ENCODE assay signal across 8 mouse cellular contexts in genomic region chr11:60912525-60912973, GRCm38 (mm10). TPM values are rescaled to one million over a fixed set of nuclear protein-coding genes. Genes with fewer than 3 reads are reported as not detected.
A peak's percentile ranks its signal among the peaks of the same experiment; 100 is the strongest.
DNase-seq lines count a peak whose midpoint lies in the region; ATAC-seq and TF ChIP-seq lines count a peak whose summit lies in the region.

No protein-coding gene starts in this region.

- H3K4me2 ChIP-seq in heart, embryonic 12.5 days = peak overlapping the region; percentile 74
- peak overlapping the region; percentile 92 for H3K4me2 ChIP-seq in embryonic facial prominence, embryonic 15.5 days (replicated peaks)
- peak overlapping the region; percentile 82 for H3K4me2 ChIP-seq in limb, embryonic 14.5 days (replicated peaks; ENCODE audit: low read depth, low read length, severe bottlenecking)
- H3K4me2 ChIP-seq in stomach, postnatal 0 days (replicated peaks; ENCODE audit: low read depth) = peak overlapping the region; percentile 82

- peaks cover 2% of the 10 kb centered on the region; the same call in 1 of the 2 replicates for H3K36me3 ChIP-seq in heart, embryonic 12.5 days
- no peaks in the 10 kb centered on the region for H3K36me3 ChIP-seq in embryonic facial prominence, embryonic 15.5 days
- no peaks in the 10 kb centered on the region for H3K36me3 ChIP-seq in limb, embryonic 14.5 days (ENCODE audit: control insufficient read depth, insufficient read depth, low read length)
- no peaks in the 10 kb centered on the region for H3K36me3 ChIP-seq in stomach, postnatal 0 days (ENCODE audit: control insufficient read depth, insufficient read depth, low read length)

- TF ChIP-seq CTCF in stomach, postnatal 0 days (IDR thresholded peaks at IDR 0.05; ENCODE audit: low read depth) = no peak

- TF ChIP-seq EP300 in stomach, postnatal 0 days (optimal IDR thresholded peaks at IDR 0.05) = no peak

- H3K9me3 ChIP-seq in heart, embryonic 12.5 days (replicated peaks) = no peaks in the 10 kb centered on the region
- H3K9me3 ChIP-seq in embryonic facial prominence, embryonic 15.5 days (replicated peaks) = no peaks in the 10 kb centered on the region
- H3K9me3 ChIP-seq in limb, embryonic 14.5 days (ENCODE audit: control insufficient read depth, low read length) = no peaks in the 10 kb centered on the region
- no peaks in the 10 kb centered on the region for H3K9me3 ChIP-seq in stomach, postnatal 0 days (ENCODE audit: control insufficient read depth, low read length)

- no peak for DNase-seq in heart, postnatal 4 days
- peak; percentile 51 to 55 for DNase-seq in B cell, adult 2 months
- DNase-seq in limb, embryonic 14.5 days (ENCODE audit: low spot score) = no peak
- DNase-seq in stomach, postnatal 0 days (ENCODE audit: low spot score) = no peak
- DNase-seq in right cerebral cortex, postnatal 25 days = no peak

- peak overlapping the region; percentile 78; the same call in 1 of the 2 replicates for H3K27ac ChIP-seq in heart, embryonic 12.5 days (ENCODE audit: poor library complexity, severe bottlenecking)
- no peak overlapping the region; the same call in 1 of the 2 replicates for H3K27ac ChIP-seq in embryonic facial prominence, embryonic 15.5 days (replicated peaks)
- no peak overlapping the region for H3K27ac ChIP-seq in limb, embryonic 14.5 days (replicated peaks; ENCODE audit: low read depth, low read length)
- H3K27ac ChIP-seq in stomach, postnatal 0 days (replicated peaks) = no peak overlapping the region

- H3K4me1 ChIP-seq in heart, embryonic 12.5 days (replicated peaks) = peaks cover 43% of the 10 kb centered on the region
- peaks cover 27% of the 10 kb centered on the region for H3K4me1 ChIP-seq in embryonic facial prominence, embryonic 15.5 days
- peaks cover 7% of the 10 kb centered on the region for H3K4me1 ChIP-seq in limb, embryonic 14.5 days (ENCODE audit: control insufficient read depth, insufficient read depth, low read length)
- peaks cover 6% of the 10 kb centered on the region for H3K4me1 ChIP-seq in stomach, postnatal 0 days (replicated peaks; ENCODE audit: control insufficient read depth, insufficient read depth)

- ATAC-seq in heart, embryonic 12.5 days (ENCODE audit: insufficient number of reproducible peaks, low FRiP score) = no peak
- no peak for ATAC-seq in embryonic facial prominence, embryonic 15.5 days (ENCODE audit: insufficient number of reproducible peaks, low FRiP score, low TSS enrichment, low read depth)
- no peak for ATAC-seq in limb, embryonic 14.5 days (ENCODE audit: low FRiP score, low read depth)
- ATAC-seq in stomach, postnatal 0 days (ENCODE audit: low FRiP score, low TSS enrichment) = no peak
- ATAC-seq in cerebellum, adult (ENCODE audit: insufficient number of reproducible peaks, low FRiP score, low TSS enrichment) = no peak

- TF ChIP-seq POLR2A in limb, embryonic 14.5 days (IDR thresholded peaks at IDR 0.05; ENCODE audit: borderline replicate concordance, extremely low read depth, insufficient read depth, insufficient read length) = no peak

- peak overlapping the region; percentile 89 for H3K9ac ChIP-seq in heart, embryonic 12.5 days
- H3K9ac ChIP-seq in embryonic facial prominence, embryonic 15.5 days = no peak overlapping the region
- H3K9ac ChIP-seq in limb, embryonic 14.5 days (ENCODE audit: low read depth, low read length, severe bottlenecking) = peak overlapping the region; percentile 83; the same call in 1 of the 2 replicates
- H3K9ac ChIP-seq in stomach, postnatal 0 days (ENCODE audit: low read length) = no peak overlapping the region; the same call in 1 of the 2 replicates

- H3K4me3 ChIP-seq in heart, embryonic 12.5 days = peak overlapping the region; percentile 86
- peak overlapping the region; percentile 87 for H3K4me3 ChIP-seq in embryonic facial prominence, embryonic 15.5 days (replicated peaks)
- H3K4me3 ChIP-seq in limb, embryonic 14.5 days (replicated peaks; ENCODE audit: low read length) = peak overlapping the region; percentile 81
- peak overlapping the region; percentile 76 for H3K4me3 ChIP-seq in stomach, postnatal 0 days (ENCODE audit: low read depth, low read length)

- WGBS in heart, embryonic 12.5 days = 21% methylated on average over 7 of the region's 7 CpGs
- WGBS in embryonic facial prominence, embryonic 15.5 days = 30% methylated on average over 7 of the region's 7 CpGs
- 35% methylated on average over 7 of the region's 7 CpGs for WGBS in limb, embryonic 14.5 days
- 23% methylated on average over 7 of the region's 7 CpGs for WGBS in stomach, postnatal 0 days

- H3K27me3 ChIP-seq in heart, embryonic 12.5 days (replicated peaks) = no peaks in the 10 kb centered on the region
- no peaks in the 10 kb centered on the region for H3K27me3 ChIP-seq in embryonic facial prominence, embryonic 15.5 days
- no peaks in the 10 kb centered on the region for H3K27me3 ChIP-seq in limb, embryonic 14.5 days (ENCODE audit: control insufficient read depth, insufficient read depth, low read length)
- H3K27me3 ChIP-seq in stomach, postnatal 0 days (ENCODE audit: control insufficient read depth, insufficient read depth, low read length) = no peaks in the 10 kb centered on the region

RNA-seq across cellular contexts. Expression of gene Natd1, which starts 2.0 kb away (rescaled TPM):
- 22.1 and 25.5 TPM in 2 replicates for polyA plus RNA-seq in heart, embryonic 12.5 days (2016; fragmentation: Nextera tagmentation; extraction: Ambion mirVana)
- 10 to 100 TPM; 24.4 to 27.6 TPM for total RNA-seq in heart, postnatal 4 days (2021)
- polyA plus RNA-seq in embryonic facial prominence, embryonic 15.5 days (2015; fragmentation: Nextera tagmentation; extraction: Ambion mirVana) = 19.9 and 23.0 TPM in 2 replicates
- polyA plus RNA-seq in limb, embryonic 14.5 days (2012; rRNA removed) = 25.5 and 36.0 TPM in 2 replicates
- 21.6 and 23.7 TPM in 2 replicates for polyA plus RNA-seq in limb, embryonic 14.5 days (2014; fragmentation: Nextera tagmentation; extraction: Ambion mirVana)
- 6.7 and 8.3 TPM in 2 replicates for polyA plus RNA-seq in stomach, postnatal 0 days (2015; fragmentation: Nextera tagmentation; extraction: Ambion mirVana)

RNA-seq across cellular contexts. Expression of gene Map2k3, which starts 19.3 kb away (rescaled TPM):
- polyA plus RNA-seq in heart, embryonic 12.5 days (2016; fragmentation: Nextera tagmentation; extraction: Ambion mirVana) = 77.6 and 78.5 TPM in 2 replicates
- 10 to 100 TPM; 38.8 to 42.3 TPM for total RNA-seq in heart, postnatal 4 days (2021)
- 102 and 113 TPM in 2 replicates for polyA plus RNA-seq in embryonic facial prominence, embryonic 15.5 days (2015; fragmentation: Nextera tagmentation; extraction: Ambion mirVana)
- polyA plus RNA-seq in limb, embryonic 14.5 days (2012; rRNA removed) = 34.3 and 52.1 TPM in 2 replicates
- polyA plus RNA-seq in limb, embryonic 14.5 days (2014; fragmentation: Nextera tagmentation; extraction: Ambion mirVana) = 76.4 and 83.1 TPM in 2 replicates
- polyA plus RNA-seq in stomach, postnatal 0 days (2015; fragmentation: Nextera tagmentation; extraction: Ambion mirVana) = 105 and 108 TPM in 2 replicates

RNA-seq across cellular contexts. Expression of gene Tmem11, which starts 33.5 kb away (rescaled TPM):
- 52.6 and 53.9 TPM in 2 replicates for polyA plus RNA-seq in heart, embryonic 12.5 days (2016; fragmentation: Nextera tagmentation; extraction: Ambion mirVana)
- 10 to 100 TPM; 37.5 to 43.4 TPM for total RNA-seq in heart, postnatal 4 days (2021)
- 61.7 and 65.5 TPM in 2 replicates for polyA plus RNA-seq in embryonic facial prominence, embryonic 15.5 days (2015; fragmentation: Nextera tagmentation; extraction: Ambion mirVana)
- polyA plus RNA-seq in limb, embryonic 14.5 days (2012; rRNA removed) = 82.5 and 88.5 TPM in 2 replicates
- 67.7 and 70.7 TPM in 2 replicates for polyA plus RNA-seq in limb, embryonic 14.5 days (2014; fragmentation: Nextera tagmentation; extraction: Ambion mirVana)
- polyA plus RNA-seq in stomach, postnatal 0 days (2015; fragmentation: Nextera tagmentation; extraction: Ambion mirVana) = 39.8 and 42.1 TPM in 2 replicates

Comparison
In these comparisons a context has a peak if more than half of its experiments do, and no peak if none do; other contexts are left out.
1. H3K9ac ChIP-seq: peak in heart, embryonic 12.5 days (single experiment) and limb, embryonic 14.5 days (single experiment); none in embryonic facial prominence, embryonic 15.5 days (single experiment) and stomach, postnatal 0 days (single experiment).
2. DNase-seq: peak in B cell, adult 2 months (2 of 2); none in heart, postnatal 4 days (single experiment), limb, embryonic 14.5 days (single experiment), stomach, postnatal 0 days (single experiment) and right cerebral cortex, postnatal 25 days (single experiment).
3. Peak in every context shown above with its lines, with median percentiles within 50 percentile points of each other: H3K4me2 ChIP-seq and H3K4me3 ChIP-seq.